Mouse (Mus musculus): ENCODE results near the gene Prss41.

- TF ChIP-seq CHD2 (IDR thresholded peaks at IDR 0.05; ENCODE audit: low read depth, low read length) (no peak), ZC3H11A (IDR thresholded peaks at IDR 0.05; ENCODE audit: borderline replicate concordance, low read depth, low read length) (no peak), HCFC1 (IDR thresholded peaks at IDR 0.05; ENCODE audit: borderline replicate concordance, insufficient read depth, low read length) (no peak), MAFK (IDR thresholded peaks at IDR 0.05; ENCODE audit: insufficient read depth, low read depth, low read length) (no peak), ZNF384 (IDR thresholded peaks at IDR 0.05; ENCODE audit: low read depth, low read length) (no peak)
These were observed 9.3 kb upstream of the Prss41 start for GRCm38 (mm10) chr17:23853292-23853691.

Measured in ES-E14 (cell line).